Mouse (Mus musculus) hindbrain, embryonic 16.5 days (tissue): ENCODE measurements around the gene Mcm6. TPM values are rescaled to one million over a fixed set of nuclear protein-coding genes. Genes with fewer than 3 reads are reported as not detected.
"Not testable (repeated sequence)": the region's sequence is repeated elsewhere in the genome, so short reads cannot be mapped to it uniquely, and the experiment has no call there.

Source experiments
- ATAC-seq: fragments of 200-750 bp; cut with Nextera tagmentation; 2 replicates; pipeline ENCODE4 v1.8.0; 2017; ENCODE audit warnings: moderate TSS enrichment, moderate library complexity
- H3K27ac ChIP-seq: fragments of 300-500 bp; sonication (generic); 2 replicates; pipeline ENCODE4 v1.5.1; 2014; ENCODE audit warnings: low read depth, mild to moderate bottlenecking, control low read depth, low read length, moderate library complexity
- H3K27me3 ChIP-seq: fragments of 300-500 bp; sonication (generic); replicated peaks from 2 replicates; pipeline ENCODE4 v1.6.1; 2014; ENCODE audit warnings: low read length; ENCODE audit not compliant: control insufficient read depth, insufficient read depth
- H3K36me3 ChIP-seq: fragments of 300-500 bp; sonication (generic); 2 replicates; pipeline ENCODE4 v1.6.1; 2014; ENCODE audit warnings: mild to moderate bottlenecking, low read length, moderate library complexity, mixed read lengths; ENCODE audit not compliant: control insufficient read depth, insufficient read depth
- H3K4me1 ChIP-seq: fragments of 300-500 bp; sonication (generic); 2 replicates; pipeline ENCODE4 v1.6.1; 2014; ENCODE audit warnings: low read depth, low read length; ENCODE audit not compliant: control insufficient read depth, insufficient read depth
- H3K4me2 ChIP-seq: fragments of 300-500 bp; sonication (generic); 2 replicates; pipeline ENCODE4 v1.6.1; 2014; ENCODE audit warnings: mild to moderate bottlenecking, low read length, control low read depth, moderate library complexity
- H3K4me3 ChIP-seq: fragments of 300-500 bp; sonication (generic); 2 replicates; pipeline ENCODE4 v1.5.1; 2014; ENCODE audit warnings: mild to moderate bottlenecking, low read length, control low read depth, moderate library complexity
- H3K9ac ChIP-seq: fragments of 300-500 bp; sonication (generic); 2 replicates; pipeline ENCODE4 v1.6.1; 2014; ENCODE audit warnings: low read depth, mild to moderate bottlenecking, control low read depth, low read length, moderate library complexity
- H3K9me3 ChIP-seq: fragments of 300-500 bp; sonication (generic); 2 replicates; pipeline ENCODE4 v1.6.1; 2014; ENCODE audit warnings: mild to moderate bottlenecking, low read length, moderate library complexity; ENCODE audit not compliant: control insufficient read depth
- whole genome bisulfite sequencing: fragments of 180-500 bp; shearing (Covaris S2); extraction: QIAGEN DNeasy Blood & Tissue Kit; methylation state at CpG from one replicate; pipeline ENCODE4 v1.1.7; 2014; 5-methylcytosine and 5-hydroxymethylcytosine counted together
- polyA plus RNA-seq: library from polyadenylated mRNA; unstranded; fragments of >200 nt; fragmentation: Nextera tagmentation; extraction: Ambion mirVana; gene quantifications from 2 replicates; pipeline ENCODE4 v1.2.1, GENCODE M21; 2015

The Mcm6 gene
- polyA plus RNA-seq, 1 experiment from 2014 or later, result 67.0 TPM

- no peak for ATAC-seq
- 95% methylated on average over 3 of the region's 3 CpGs for WGBS
- no peak overlapping the region for H3K27ac ChIP-seq
- H3K9me3 ChIP-seq, result no peaks in the 10 kb centered on the region
- H3K9ac ChIP-seq, result no peak overlapping the region
- H3K4me3 ChIP-seq, result no peak overlapping the region
- 0 out of 2 replicates have a peak, but pooled peaks cover 5% of the 10 kb centered on the region for H3K36me3 ChIP-seq
- no peaks in the 10 kb centered on the region for H3K27me3 ChIP-seq
- H3K4me1 ChIP-seq, result 0 out of 2 replicates have a peak, but pooled peaks cover 2% of the 10 kb centered on the region
- H3K4me2 ChIP-seq, result no peak overlapping the region
These were observed 6.4 kb downstream of the Mcm6 start for GRCm38 (mm10) chr1:128353092-128353491.

GRCm38 (mm10) chr1:128344232-128344631 is 15.2 kb downstream of the Mcm6 start:
- 29% methylated on average over 10 of the region's 10 CpGs for whole genome bisulfite sequencing
- Histone ChIP-seq H3K36me3 (peaks cover 27% of the 10 kb centered on the region), H3K4me3 (no peak overlapping the region), H3K9ac (no peak overlapping the region), H3K27me3 (no peaks in the 10 kb centered on the region), H3K4me2 (no peak overlapping the region), H3K9me3 (no peaks in the 10 kb centered on the region), H3K27ac (no peak overlapping the region), H3K4me1 (no peaks in the 10 kb centered on the region)
- ATAC-seq, result no peak

GRCm38 (mm10) chr1:128337708-128338320 is 21.6 kb downstream of the Mcm6 start:
- Histone ChIP-seq H3K27me3 (no peaks in the 10 kb centered on the region), H3K4me3 (no peak overlapping the region), H3K4me2 (no peak overlapping the region), H3K36me3 (peaks cover 22% of the 10 kb centered on the region), H3K9ac (no peak overlapping the region), H3K9me3 (no peaks in the 10 kb centered on the region), H3K27ac (no peak overlapping the region), H3K4me1 (no peaks in the 10 kb centered on the region)
- no peak for ATAC-seq
- 89% methylated on average over 13 of the region's 13 CpGs for WGBS

GRCm38 (mm10) chr1:128330313-128330712 is 29.2 kb downstream of the Mcm6 start:
- Histone ChIP-seq H3K9me3 (no peaks in the 10 kb centered on the region), H3K36me3 (0 out of 2 replicates have a peak, but pooled peaks cover 7% of the 10 kb centered on the region), H3K4me3 (no peak overlapping the region), H3K27ac (no peak overlapping the region), H3K4me2 (no peak overlapping the region), H3K4me1 (no peaks in the 10 kb centered on the region), H3K9ac (no peak overlapping the region), H3K27me3 (no peaks in the 10 kb centered on the region)
- WGBS, result 95% methylated on average over 1 of the region's 1 CpGs
- ATAC-seq, result no peak

GRCm38 (mm10) chr1:128328218-128328617 is 31.2 kb downstream of the Mcm6 start, which contains the start of gene Lct:
Gene Lct, minus strand, starts transcription at chr1:128328318.
- H3K4me1 ChIP-seq, result no peaks in the 10 kb centered on the region
- WGBS, result 72% methylated on average over 3 of the region's 3 CpGs

GRCm38 (mm10) chr1:128327165-128327564 is 32.3 kb downstream of the Mcm6 start:
- Histone ChIP-seq H3K4me3 (no peak overlapping the region), H3K27ac (no peak overlapping the region), H3K27me3 (no peaks in the 10 kb centered on the region), H3K36me3 (0 out of 2 replicates have a peak, but pooled peaks cover 3% of the 10 kb centered on the region), H3K9ac (no peak overlapping the region), H3K4me1 (no peaks in the 10 kb centered on the region), H3K4me2 (no peak overlapping the region), H3K9me3 (no peaks in the 10 kb centered on the region)
- WGBS, result 93% methylated on average over 1 of the region's 1 CpGs
- no peak for ATAC-seq

More at GRCm38 (mm10) chr1:128328218-128328617, 31.2 kb downstream of the Mcm6 start, which contains the start of gene Lct:
- Histone ChIP-seq H3K4me3 (no peak within 1 kb of the TSS), H3K27me3 (no peaks in the 10 kb centered on the region), H3K27ac (no peak within 1 kb of the TSS), H3K9ac (no peak within 1 kb of the TSS), H3K9me3 (no peaks in the 10 kb centered on the region), H3K4me2 (no peak within 1 kb of the TSS), H3K36me3 (0 out of 2 replicates have a peak, but pooled peaks cover 6% of the 10 kb centered on the region)
- ATAC-seq, result no peak

GRCm38 (mm10) chr1:128324776-128325175 is 34.7 kb downstream of the Mcm6 start:
- no peaks in the 10 kb centered on the region for H3K36me3 ChIP-seq
- H3K9me3 ChIP-seq, result no peaks in the 10 kb centered on the region
- H3K27ac ChIP-seq, result no peak overlapping the region
- H3K9ac ChIP-seq, result no peak overlapping the region
- 86% methylated on average over 2 of the region's 2 CpGs for WGBS
- H3K4me1 ChIP-seq, result no peaks in the 10 kb centered on the region
- no peak overlapping the region for H3K4me3 ChIP-seq
- H3K27me3 ChIP-seq, result no peaks in the 10 kb centered on the region
- no peak overlapping the region for H3K4me2 ChIP-seq
- ATAC-seq, result no peak

- 91% methylated on average over 8 of the region's 8 CpGs for WGBS
- Histone ChIP-seq H3K27me3 (no peaks in the 10 kb centered on the region), H3K4me3 (no peak overlapping the region), H3K4me1 (no peaks in the 10 kb centered on the region), H3K9me3 (no peaks in the 10 kb centered on the region), H3K9ac (no peak overlapping the region), H3K4me2 (no peak overlapping the region), H3K36me3 (no peaks in the 10 kb centered on the region), H3K27ac (no peak overlapping the region)
- no peak for ATAC-seq
These were observed 36.3 kb downstream of the Mcm6 start for GRCm38 (mm10) chr1:128323026-128323643.

GRCm38 (mm10) chr1:128319266-128319665 is 40.2 kb downstream of the Mcm6 start:
- WGBS, result 85% methylated on average over 6 of the region's 6 CpGs
- not testable (repeated sequence) for H3K27ac ChIP-seq, ATAC-seq, H3K4me2 ChIP-seq, H3K9me3 ChIP-seq, H3K4me3 ChIP-seq, H3K4me1 ChIP-seq, H3K27me3 ChIP-seq, H3K36me3 ChIP-seq, H3K9ac ChIP-seq
